Mouse (Mus musculus): ENCODE measurements at regions not wholly inside any gene's neighbourhood (a gene's known extent, or its start where the extent isn't known, plus 50 kb on each side); places are given as distances from the start of the nearest gene placed in this dataset.
"Not testable (repeated sequence)": the region's sequence is repeated elsewhere in the genome, so short reads cannot be mapped to it uniquely, and the experiment has no call there.

DNA sequence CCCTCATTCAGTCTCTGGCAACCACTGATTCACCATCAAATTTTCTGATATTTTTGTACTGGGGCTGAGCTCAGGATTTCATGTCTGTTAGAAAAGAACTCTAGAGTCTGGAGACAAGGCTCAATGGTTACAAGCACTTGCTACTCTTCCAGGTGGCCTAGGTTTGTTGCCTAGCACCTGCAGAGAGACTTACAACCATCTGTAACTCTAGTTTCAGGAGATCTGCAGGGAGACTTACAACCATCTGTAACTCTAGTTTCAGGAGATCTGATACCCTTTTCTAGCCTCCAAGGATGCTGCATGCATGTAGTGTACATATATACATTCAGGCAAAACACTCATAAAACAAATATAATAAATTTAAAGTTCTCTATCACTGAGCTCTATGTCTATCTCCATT lies 166.1 kb downstream of the Akr1d1 start:
- no peak for DNase-seq

DNA sequence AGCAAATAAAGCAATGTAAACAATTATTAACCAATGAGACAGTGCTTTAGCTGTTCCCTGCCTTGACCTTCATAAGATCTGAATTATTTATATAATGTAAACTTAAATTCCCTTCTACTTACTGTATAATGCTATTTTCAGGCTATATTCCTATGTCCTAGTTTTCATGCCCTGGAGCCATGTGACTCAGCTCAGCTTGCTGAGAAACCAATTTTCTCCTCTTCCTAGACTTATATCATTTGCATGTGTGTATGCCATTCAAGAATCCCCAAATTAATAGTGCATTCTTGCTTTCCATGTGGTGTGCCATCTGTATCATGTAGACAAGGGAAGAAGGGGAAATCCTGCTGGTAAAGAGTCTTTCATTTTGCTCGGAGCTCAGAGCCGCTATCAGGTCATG lies 166.7 kb upstream of the Trim24 start:
- no peak for DNase-seq

- no peak for DNase-seq
These were observed 164.9 kb upstream of the Trim24 start for GRCm38 (mm10) chr6:37705733-37706145.

- not testable (repeated sequence) for DNase-seq
These were observed 162.9 kb upstream of the Trim24 start for GRCm38 (mm10) chr6:37707671-37708070.

DNA sequence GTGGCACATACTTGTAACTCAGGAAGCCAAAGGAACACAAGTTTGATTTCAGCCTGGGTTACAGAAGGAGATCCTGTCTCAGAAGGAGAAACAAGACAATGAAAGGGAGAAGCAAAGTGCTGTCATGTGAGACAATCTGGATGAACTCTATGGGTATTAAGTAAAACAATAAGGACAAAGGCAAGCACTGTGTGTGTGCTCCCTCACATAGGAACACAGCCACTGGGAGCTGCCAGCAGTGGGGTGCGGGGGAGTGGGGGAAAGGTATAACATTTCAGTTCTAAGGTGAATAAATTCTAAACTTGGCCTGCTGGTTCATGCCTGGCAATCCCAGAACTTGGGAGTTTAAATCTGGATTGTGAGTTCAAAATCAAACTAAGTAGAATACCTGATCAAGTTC lies 158.8 kb upstream of the Trim24 start:
- DNase-seq = no peak

- peak; percentile 6 to 8 for DNase-seq
These were observed 157.2 kb upstream of the Trim24 start for GRCm38 (mm10) chr6:37713411-37713810.

DNA sequence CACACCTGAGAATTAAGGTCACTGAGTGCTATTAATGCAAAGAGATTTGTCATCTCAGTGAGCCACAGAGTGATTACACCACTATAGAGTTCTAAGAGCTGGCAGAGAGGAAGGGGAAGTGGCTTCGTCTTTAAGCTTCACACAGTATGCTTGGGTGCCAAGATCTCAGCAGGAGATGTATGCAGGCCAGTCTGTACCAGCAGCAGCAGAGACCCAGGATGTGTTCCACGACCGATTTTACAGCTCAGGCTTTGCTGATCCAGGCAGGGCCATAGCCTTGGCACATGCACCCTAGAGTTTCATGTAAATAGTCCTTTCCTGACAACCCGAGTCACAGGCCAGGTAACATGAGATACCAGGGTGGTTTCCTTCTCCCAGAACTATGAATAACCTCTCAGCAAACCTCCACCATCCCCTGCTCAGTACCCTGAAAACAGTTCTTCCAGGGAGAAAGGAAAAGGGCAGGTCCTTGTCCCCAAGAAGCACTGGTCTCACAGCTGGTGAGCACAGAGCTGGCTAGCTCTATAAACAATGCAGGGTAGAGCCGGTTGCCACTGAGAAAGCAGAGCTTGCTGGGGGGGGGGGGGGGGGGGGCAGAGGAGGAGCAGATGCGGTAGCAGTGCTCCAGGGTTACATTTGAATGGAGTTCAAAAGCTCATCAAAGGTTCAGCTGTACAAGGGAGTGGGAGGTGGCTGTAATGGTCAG lies 156.2 kb upstream of the Trim24 start:
- DNase-seq = peak; percentile 76 to 85

- no peak for DNase-seq
These were observed 148.9 kb upstream of the Trim24 start for GRCm38 (mm10) chr6:37721736-37722135.

DNA sequence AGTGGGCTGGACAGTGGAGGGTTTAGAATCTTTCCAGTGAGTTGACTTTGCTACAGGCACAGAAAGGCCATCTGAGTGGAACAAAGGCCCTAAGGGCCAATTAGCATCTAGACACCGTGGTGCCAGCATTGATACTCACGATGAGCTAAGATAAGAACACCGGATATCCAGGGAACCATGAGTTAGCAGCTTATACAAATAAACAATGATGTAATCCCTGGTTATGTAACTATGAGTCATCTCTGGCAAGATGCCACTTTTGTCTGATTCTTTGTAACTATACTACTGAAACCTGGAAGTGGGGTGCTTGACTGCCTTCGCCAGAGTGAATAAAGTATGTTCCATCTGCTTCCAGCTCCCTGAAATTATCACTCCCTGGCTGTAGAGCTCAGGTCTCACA lies 147.3 kb upstream of the Trim24 start:
- DNase-seq = peak; percentile 26 to 53

DNA sequence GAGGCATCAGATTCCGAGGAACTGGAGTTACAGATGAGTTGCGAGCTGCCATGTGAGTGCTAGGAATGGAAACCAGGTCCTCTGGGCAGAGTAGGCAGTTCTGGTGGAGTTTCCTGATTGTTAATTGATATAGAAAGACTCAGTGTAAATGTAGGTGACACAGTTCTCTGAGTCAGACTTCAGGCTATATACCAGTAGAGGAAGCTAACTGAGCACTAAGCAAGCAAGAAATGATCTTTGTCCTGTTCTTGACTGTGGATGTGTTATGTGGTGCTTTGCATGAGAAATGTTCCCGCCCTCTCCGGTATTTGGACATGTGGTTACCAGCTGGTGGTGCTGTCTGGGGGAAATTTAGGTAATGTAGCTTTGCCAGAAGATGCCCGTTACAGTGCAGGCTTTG lies 146.4 kb upstream of the Trim24 start:
- no peak for DNase-seq

- DNase-seq = no peak
These were observed 142.0 kb upstream of the Trim24 start for GRCm38 (mm10) chr6:37728621-37729020.

GRCm38 (mm10) chr6:37729165-37729564 lies 141.4 kb upstream of the Trim24 start:
- no peak for DNase-seq

DNA sequence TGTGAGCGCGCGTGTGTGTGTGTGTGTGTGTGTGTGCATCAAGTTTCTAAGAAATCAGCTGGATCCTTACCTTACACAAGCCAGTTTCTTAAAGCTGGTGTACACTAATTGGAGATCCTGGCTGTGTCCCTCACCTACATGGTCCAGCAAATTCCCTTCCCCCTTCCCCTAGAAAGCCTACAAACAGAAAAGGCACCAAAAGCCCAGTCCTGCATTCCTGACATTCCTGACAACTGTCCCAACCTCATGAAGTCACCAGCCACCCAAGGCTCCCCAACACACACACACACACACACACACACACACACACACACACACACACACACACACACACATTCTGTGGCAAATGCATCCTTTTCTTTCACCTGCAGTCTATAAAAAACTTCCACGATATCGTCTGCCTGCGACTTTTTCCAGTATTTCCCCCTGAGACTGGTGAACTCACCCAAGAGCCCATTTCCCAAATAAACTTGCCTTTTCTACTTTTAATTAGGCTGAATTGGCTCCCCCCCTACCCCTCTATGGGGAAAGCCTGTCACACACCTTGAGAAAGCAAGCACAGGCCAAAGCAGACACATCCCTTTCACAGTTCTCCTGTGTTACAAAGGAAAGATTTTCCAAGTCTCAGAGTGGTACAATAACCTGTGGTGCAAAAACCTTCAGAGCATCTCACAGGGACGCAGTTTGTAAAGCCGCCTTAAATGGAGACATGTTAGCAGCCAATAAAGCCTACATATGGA lies 139.9 kb upstream of the Trim24 start:
- no peak for DNase-seq

GRCm38 (mm10) chr6:37732385-37732784 lies 138.2 kb upstream of the Trim24 start:
- peak; percentile 57 to 68 for DNase-seq

DNA sequence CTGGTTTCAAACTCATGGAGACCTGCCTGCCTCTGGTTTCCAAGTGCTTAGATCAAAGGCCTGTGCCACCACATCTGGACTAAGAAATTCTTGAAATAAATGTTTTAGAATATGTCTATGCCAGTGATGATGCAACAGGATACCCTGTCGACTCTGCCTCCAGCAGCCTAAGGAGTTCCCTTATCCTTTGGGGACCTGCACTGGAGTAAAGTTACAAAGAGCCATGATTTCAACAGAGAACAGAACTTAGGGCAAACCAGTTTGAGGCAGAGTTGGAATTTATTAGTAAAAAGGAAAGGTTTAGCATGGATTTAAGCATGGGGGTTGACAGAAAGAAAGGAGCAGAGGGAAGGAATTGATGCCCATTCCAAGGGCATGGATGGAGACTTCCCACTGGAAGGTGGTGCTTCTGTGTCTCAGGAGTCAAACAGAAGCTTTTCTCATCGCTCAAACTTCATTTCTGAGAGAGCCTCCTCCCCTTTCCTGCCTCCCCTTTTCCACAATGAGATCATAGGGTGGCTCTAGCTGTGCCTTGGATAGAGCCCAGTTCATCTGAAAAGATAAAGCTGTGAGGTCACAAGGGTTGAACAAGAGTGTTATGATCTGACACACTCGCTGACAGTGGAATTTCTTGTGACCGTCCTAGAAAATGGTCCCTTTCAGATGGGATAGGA lies 135.2 kb upstream of the Trim24 start:
- no peak for DNase-seq

- no peak for DNase-seq
These were observed 134.7 kb upstream of the Trim24 start for GRCm38 (mm10) chr6:37735962-37736297.

- DNase-seq = peak; percentile 15 to 16
These were observed 129.4 kb upstream of the Trim24 start for GRCm38 (mm10) chr6:37740982-37741889.

DNA sequence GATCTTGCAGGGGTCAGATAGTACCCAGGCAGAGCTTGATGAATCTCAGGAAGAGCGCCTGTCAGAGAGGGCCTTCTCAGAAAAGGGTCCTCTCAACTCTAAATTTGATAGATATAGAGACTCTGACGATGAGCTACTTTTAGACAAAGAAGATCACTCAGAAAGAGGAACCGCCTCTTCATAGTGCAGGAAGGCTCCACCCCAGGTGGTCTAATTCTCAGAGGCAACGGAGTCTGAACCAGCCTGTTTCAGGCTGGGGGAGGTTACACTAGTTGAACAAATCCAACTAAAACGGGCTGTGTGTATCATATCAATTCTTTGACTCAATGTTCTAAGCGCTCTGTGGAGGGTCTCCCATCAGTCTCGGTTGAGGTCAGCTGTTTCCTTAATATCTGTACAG lies 128.7 kb upstream of the Trim24 start:
- not testable (repeated sequence) for DNase-seq

GRCm38 (mm10) chr6:37744679-37745078 lies 125.9 kb upstream of the Trim24 start:
- peak; percentile 32 to 34 for DNase-seq

DNA sequence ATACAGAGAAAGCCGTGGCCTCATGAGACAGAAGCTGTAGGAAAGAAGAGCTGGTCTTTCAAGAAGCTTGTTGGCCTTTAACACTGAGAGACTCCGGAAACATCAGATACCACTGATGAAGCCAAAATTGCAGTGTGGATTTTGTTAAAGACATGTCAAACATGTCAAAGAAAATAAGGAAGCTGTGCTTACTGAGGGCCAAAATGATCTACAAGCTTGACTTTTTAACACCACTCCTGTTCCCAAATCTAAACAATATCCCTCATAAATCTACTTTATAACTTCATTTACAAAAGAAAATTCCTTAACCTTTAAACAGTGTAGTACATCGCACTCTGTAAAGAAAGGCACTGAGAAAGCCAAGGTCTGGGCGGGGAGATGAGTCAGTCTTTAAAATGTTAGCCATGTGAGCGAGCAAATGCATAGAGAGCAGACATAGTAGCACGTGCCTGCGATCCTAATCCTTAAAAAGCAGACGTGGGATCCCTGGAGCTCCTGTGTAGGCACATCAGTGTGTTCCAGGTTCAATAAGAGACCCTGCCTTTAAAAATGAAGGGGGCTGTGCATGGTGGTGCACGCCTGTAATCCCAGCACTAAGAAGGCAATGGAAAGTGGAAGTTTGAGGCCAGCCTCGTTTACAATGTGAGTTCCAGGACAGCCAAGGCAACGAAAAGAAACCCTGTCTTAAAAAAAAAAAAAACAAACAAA lies 125.1 kb upstream of the Trim24 start:
- no peak for DNase-seq

DNA sequence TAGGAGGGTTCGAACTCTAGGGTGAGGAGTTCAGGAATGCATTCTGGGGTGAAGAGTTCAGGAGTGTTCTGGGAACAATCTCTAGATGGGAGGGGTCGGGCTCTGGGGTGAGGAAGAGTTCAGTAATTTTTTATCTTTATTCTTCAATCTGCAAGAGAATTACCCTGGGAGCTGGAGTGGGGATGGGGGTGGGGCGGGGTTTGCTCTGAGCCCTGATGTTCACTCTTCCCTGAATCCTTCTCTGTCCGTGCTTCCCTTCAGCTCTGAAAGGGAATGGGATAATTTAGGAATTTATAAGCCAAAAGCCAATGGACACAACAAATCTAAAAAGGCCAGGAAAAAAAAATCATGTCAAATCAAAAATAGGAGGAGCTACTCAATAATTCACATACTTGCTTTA lies 122.8 kb upstream of the Trim24 start:
- DNase-seq = not testable (repeated sequence)

- no peak for DNase-seq
These were observed 122.2 kb upstream of the Trim24 start for GRCm38 (mm10) chr6:37748296-37748980.
